Mouse (Mus musculus) hindbrain, embryonic 15.5 days (tissue): ENCODE results near the gene Rps23. TPM values are rescaled to one million over a fixed set of nuclear protein-coding genes. Genes with fewer than 3 reads are reported as not detected.
"Not testable (repeated sequence)": the region's sequence is repeated elsewhere in the genome, so short reads cannot be mapped to it uniquely, and the experiment has no call there.

Experiments
- ATAC-seq: fragments of 200-750 bp; cut with Nextera tagmentation; 2 replicates; pipeline ENCODE4 v1.8.0; 2017; ENCODE audit warnings: low read depth, moderate number of reproducible peaks, moderate TSS enrichment; ENCODE audit not compliant: low FRiP score
- H3K27ac ChIP-seq: fragments of 300-500 bp; sonication (generic); replicated peaks from 2 replicates; pipeline ENCODE4 v1.5.1; 2015; ENCODE audit warnings: mild to moderate bottlenecking, inconsistent platforms
- H3K27me3 ChIP-seq: fragments of 300-500 bp; sonication (generic); 2 replicates; pipeline ENCODE4 v1.6.1; 2015; ENCODE audit warnings: control low read depth, inconsistent platforms
- H3K36me3 ChIP-seq: fragments of 300-500 bp; sonication (generic); 2 replicates; pipeline ENCODE4 v1.6.1; 2015; ENCODE audit warnings: control low read depth, inconsistent platforms
- H3K4me1 ChIP-seq: fragments of 300-500 bp; sonication (generic); replicated peaks from 2 replicates; pipeline ENCODE4 v1.6.1; 2015; ENCODE audit warnings: control low read depth, inconsistent platforms
- H3K4me2 ChIP-seq: fragments of 300-500 bp; sonication (generic); 2 replicates; pipeline ENCODE4 v1.6.1; 2015; ENCODE audit warnings: moderate library complexity, mild to moderate bottlenecking, inconsistent platforms
- H3K4me3 ChIP-seq: fragments of 300-500 bp; sonication (generic); 2 replicates; pipeline ENCODE4 v1.5.1; 2015; ENCODE audit warnings: mild to moderate bottlenecking, inconsistent platforms
- H3K9ac ChIP-seq: fragments of 300-500 bp; sonication (generic); 2 replicates; pipeline ENCODE4 v1.6.1; 2015; ENCODE audit warnings: inconsistent platforms
- H3K9me3 ChIP-seq: fragments of 300-500 bp; sonication (generic); 2 replicates; pipeline ENCODE4 v1.6.1; 2016; ENCODE audit warnings: control low read depth, inconsistent platforms
- WGBS: fragments of 180-500 bp; shearing (Covaris S2); methylation state at CpG from one replicate; pipeline ENCODE4 v1.1.7; 2015; 5-methylcytosine and 5-hydroxymethylcytosine counted together
- polyA plus RNA-seq: library from polyadenylated mRNA; unstranded; fragments of >200 nt; fragmentation: Nextera tagmentation; extraction: Ambion mirVana; gene quantifications from 2 replicates; pipeline ENCODE4 v1.2.1, GENCODE M21; 2015

The Rps23 gene
- polyA plus RNA-seq, 1 experiment from 2014 or later, result 93.4 TPM

- Histone ChIP-seq H3K4me1 (peaks cover 10% of the 10 kb centered on the region), H3K4me2 (no peak overlapping the region), H3K9me3 (no peaks in the 10 kb centered on the region), H3K27me3 (no peaks in the 10 kb centered on the region), H3K27ac (peak overlapping the region; percentile 42), H3K36me3 (no peaks in the 10 kb centered on the region), H3K9ac (no peak overlapping the region), H3K4me3 (no peak overlapping the region)
- 0 out of 2 replicates have a peak, but pooled peaks have one; percentile 15 for ATAC-seq
- WGBS, result 46% methylated on average over 7 of the region's 7 CpGs
Observed at GRCm38 (mm10) chr13:90913675-90914192, 9.0 kb upstream of the Rps23 start.

- Histone ChIP-seq H3K27me3 (no peaks in the 10 kb centered on the region), H3K36me3 (no peaks in the 10 kb centered on the region), H3K4me1 (peaks cover 10% of the 10 kb centered on the region), H3K27ac (no peak overlapping the region), H3K9me3 (no peaks in the 10 kb centered on the region), H3K4me2 (no peak overlapping the region), H3K4me3 (no peak overlapping the region), H3K9ac (no peak overlapping the region)
- 94% methylated on average over 4 of the region's 4 CpGs for whole genome bisulfite sequencing
- no peak for ATAC-seq
Observed at GRCm38 (mm10) chr13:90914721-90915120, 8.0 kb upstream of the Rps23 start.

DNA sequence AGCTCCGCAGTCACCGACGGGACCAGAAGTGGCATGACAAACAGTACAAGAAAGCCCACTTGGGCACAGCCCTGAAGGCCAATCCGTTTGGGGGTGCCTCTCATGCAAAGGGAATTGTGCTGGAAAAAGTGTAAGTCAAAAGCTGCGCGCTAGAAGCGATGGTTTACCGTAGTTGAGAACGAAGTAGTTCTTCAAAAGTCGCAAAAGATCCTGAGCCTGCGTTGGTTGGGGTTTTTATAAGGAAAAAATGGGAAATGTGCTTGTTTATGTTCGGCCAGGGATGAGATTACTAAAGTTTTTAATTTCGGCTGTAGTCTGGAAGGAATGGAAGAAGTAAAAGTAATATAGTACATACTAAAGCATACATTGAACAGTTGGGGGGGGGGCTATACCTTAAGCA lies 859 bp downstream of the Rps23 start:
- Histone ChIP-seq H3K4me2 (peak overlapping the region; percentile 73), H3K27ac (peak overlapping the region; percentile 86), H3K4me3 (peak overlapping the region; percentile 90), H3K36me3 (peaks cover 27% of the 10 kb centered on the region), H3K9ac (peak overlapping the region; percentile 95)
- 2% methylated on average over 13 of the region's 13 CpGs for WGBS
- H3K4me1 ChIP-seq, H3K9me3 ChIP-seq, H3K27me3 ChIP-seq: not testable (repeated sequence)
- 0 out of 2 replicates have a peak, but pooled peaks have one; percentile 0 for ATAC-seq

- H3K27me3 ChIP-seq, result no peaks in the 10 kb centered on the region
- ATAC-seq, result no peak
- H3K4me1 ChIP-seq, result peaks cover 8% of the 10 kb centered on the region
Observed at GRCm38 (mm10) chr13:90924072-90924471, 1.3 kb downstream of the Rps23 start.

DNA sequence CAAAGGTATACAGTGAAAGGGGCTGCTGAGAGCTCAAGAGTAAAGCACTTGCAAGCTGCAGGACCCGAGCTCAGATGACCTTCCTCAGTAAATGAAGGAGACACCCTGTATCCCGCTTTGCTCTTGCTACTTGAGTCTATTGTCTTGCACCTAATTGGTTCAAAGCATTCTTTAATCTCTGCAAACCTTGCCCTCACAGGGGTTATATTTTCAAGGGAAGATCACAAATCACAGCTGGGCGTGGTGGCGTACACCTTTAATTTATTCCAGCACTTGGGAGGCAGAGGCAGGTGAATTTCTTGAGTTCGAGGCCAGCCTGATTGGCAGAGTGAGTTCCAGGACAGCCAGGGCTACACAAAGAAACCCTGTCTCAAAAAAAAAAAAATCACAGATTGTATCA lies 2.4 kb downstream of the Rps23 start:
- peaks cover 8% of the 10 kb centered on the region for H3K4me1 ChIP-seq
- H3K9me3 ChIP-seq, result no peaks in the 10 kb centered on the region
- no peak overlapping the region for H3K9ac ChIP-seq
- 91% methylated on average over 5 of the region's 5 CpGs for WGBS
- ATAC-seq, result no peak
- H3K36me3 ChIP-seq, result peaks cover 30% of the 10 kb centered on the region
- no peaks in the 10 kb centered on the region for H3K27me3 ChIP-seq
- H3K4me2 ChIP-seq, result no peak overlapping the region
- no peak overlapping the region for H3K4me3 ChIP-seq
- no peak overlapping the region for H3K27ac ChIP-seq

More at GRCm38 (mm10) chr13:90924072-90924471, 1.3 kb downstream of the Rps23 start:
- Histone ChIP-seq H3K9me3 (no peaks in the 10 kb centered on the region), H3K36me3 (peaks cover 30% of the 10 kb centered on the region), H3K4me3 (peak overlapping the region; percentile 90), H3K27ac (no peak overlapping the region), H3K9ac (peak overlapping the region; percentile 95), H3K4me2 (peak overlapping the region; percentile 73)
- WGBS, result 53% methylated on average over 9 of the region's 9 CpGs

GRCm38 (mm10) chr13:90926125-90926765 lies 3.5 kb downstream of the Rps23 start:
- Histone ChIP-seq H3K4me2 (no peak overlapping the region), H3K9ac (no peak overlapping the region), H3K36me3 (peaks cover 30% of the 10 kb centered on the region), H3K9me3 (no peaks in the 10 kb centered on the region), H3K27me3 (no peaks in the 10 kb centered on the region), H3K4me1 (peaks cover 8% of the 10 kb centered on the region), H3K27ac (no peak overlapping the region), H3K4me3 (no peak overlapping the region)
- 87% methylated on average over 7 of the region's 7 CpGs for WGBS
- no peak for ATAC-seq

- Histone ChIP-seq H3K36me3 (peaks cover 30% of the 10 kb centered on the region), H3K9ac (no peak overlapping the region), H3K9me3 (no peaks in the 10 kb centered on the region), H3K4me2 (no peak overlapping the region), H3K4me1 (peaks cover 8% of the 10 kb centered on the region), H3K27me3 (no peaks in the 10 kb centered on the region), H3K27ac (no peak overlapping the region), H3K4me3 (no peak overlapping the region)
- WGBS, result 78% methylated on average over 5 of the region's 5 CpGs
- no peak for ATAC-seq
Observed at GRCm38 (mm10) chr13:90926938-90927633, 4.3 kb downstream of the Rps23 start.

DNA sequence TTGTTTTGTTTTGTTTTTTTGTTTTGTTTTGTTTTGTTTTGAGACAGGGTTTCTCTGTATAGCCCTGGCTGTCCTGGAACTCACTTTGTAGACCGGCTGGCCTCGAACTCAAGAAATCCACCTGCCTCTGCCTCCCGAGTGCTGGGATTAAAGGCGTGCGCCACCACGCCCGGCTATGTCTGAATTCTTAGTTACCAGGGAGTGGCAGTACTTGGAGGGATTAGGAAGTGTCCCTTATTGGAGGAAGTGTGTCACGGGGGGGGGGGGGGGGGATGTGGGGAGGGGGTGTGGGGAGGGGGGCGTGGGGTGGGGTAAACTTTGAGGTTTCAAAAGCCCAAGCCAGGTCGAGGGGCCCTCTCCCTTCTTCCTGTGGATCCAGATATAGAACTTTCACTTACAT lies 5.5 kb downstream of the Rps23 start:
- not testable (repeated sequence) for H3K9ac ChIP-seq, H3K9me3 ChIP-seq, H3K4me2 ChIP-seq, H3K4me3 ChIP-seq, H3K4me1 ChIP-seq, ATAC-seq, H3K27ac ChIP-seq, H3K27me3 ChIP-seq
- peaks cover 30% of the 10 kb centered on the region for H3K36me3 ChIP-seq
- WGBS, result 92% methylated on average over 10 of the region's 10 CpGs

- ATAC-seq, result peak; percentile 65; the same call in 1 of the 2 replicates
- Histone ChIP-seq H3K36me3 (peaks cover 28% of the 10 kb centered on the region), H3K4me1 (no peaks in the 10 kb centered on the region), H3K9me3 (no peaks in the 10 kb centered on the region), H3K27ac (no peak overlapping the region), H3K9ac (no peak overlapping the region), H3K4me3 (no peak overlapping the region), H3K27me3 (no peaks in the 10 kb centered on the region), H3K4me2 (no peak overlapping the region)
- 22% methylated on average over 5 of the region's 5 CpGs for WGBS
Observed at GRCm38 (mm10) chr13:90929847-90930246, 7.1 kb downstream of the Rps23 start.

- Histone ChIP-seq H3K4me1 (no peaks in the 10 kb centered on the region), H3K27me3 (no peaks in the 10 kb centered on the region), H3K27ac (no peak overlapping the region), H3K9me3 (no peaks in the 10 kb centered on the region), H3K9ac (no peak overlapping the region), H3K4me3 (no peak overlapping the region), H3K4me2 (no peak overlapping the region), H3K36me3 (peaks cover 4% of the 10 kb centered on the region; the same call in 1 of the 2 replicates)
- ATAC-seq, result no peak
- 58% methylated on average over 3 of the region's 3 CpGs for WGBS
Observed at GRCm38 (mm10) chr13:90933256-90933655, 10.5 kb downstream of the Rps23 start.

GRCm38 (mm10) chr13:90935852-90936251 lies 13.1 kb downstream of the Rps23 start:
- ATAC-seq, result no peak
- Histone ChIP-seq H3K4me3 (no peak overlapping the region), H3K9me3 (no peaks in the 10 kb centered on the region), H3K27ac (no peak overlapping the region), H3K9ac (no peak overlapping the region), H3K27me3 (no peaks in the 10 kb centered on the region), H3K4me1 (no peaks in the 10 kb centered on the region), H3K36me3 (no peaks in the 10 kb centered on the region), H3K4me2 (no peak overlapping the region)
- 87% methylated on average over 7 of the region's 7 CpGs for WGBS

DNA sequence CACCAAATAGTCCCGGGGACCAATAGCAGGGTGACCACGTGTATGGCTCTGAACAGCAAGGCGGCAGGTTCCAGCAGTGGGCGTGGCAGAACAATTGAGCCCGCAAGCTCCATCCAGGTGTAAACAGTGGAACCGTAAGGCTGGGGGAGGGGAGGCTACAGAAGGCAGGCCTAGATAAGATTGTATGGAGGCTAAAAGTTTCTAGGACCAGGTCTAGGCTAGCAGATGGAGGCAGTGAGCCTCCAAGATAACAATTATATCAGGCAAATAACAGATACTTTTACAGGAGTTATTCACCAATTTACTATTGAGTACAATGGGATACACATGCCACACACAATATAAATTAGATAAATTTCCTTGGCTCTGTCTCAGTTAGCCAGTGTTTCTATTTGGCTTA lies 16.4 kb downstream of the Rps23 start:
- no peak for ATAC-seq
- H3K4me3 ChIP-seq, result no peak overlapping the region
- no peak overlapping the region for H3K4me2 ChIP-seq
- no peaks in the 10 kb centered on the region for H3K9me3 ChIP-seq
- H3K9ac ChIP-seq, result no peak overlapping the region
- H3K27ac ChIP-seq, result no peak overlapping the region
- H3K27me3 ChIP-seq, result no peaks in the 10 kb centered on the region
- H3K4me1 ChIP-seq, result no peaks in the 10 kb centered on the region
- WGBS, result 66% methylated on average over 6 of the region's 6 CpGs
- no peaks in the 10 kb centered on the region for H3K36me3 ChIP-seq
